Mouse (Mus musculus): ENCODE data around the gene Nr1i3. TPM values are rescaled to one million over a fixed set of nuclear protein-coding genes. Genes with fewer than 3 reads are reported as not detected.

Gene Nr1i3
- 0.38 TPM for polyA plus RNA-seq (2017; shearing (Covaris generic))

GRCm38 (mm10) chr1:171213801-171214496 lies at the start of gene Nr1i3:
Nr1i3 (plus strand) TSS chr1:171213970.

GRCm38 (mm10) chr1:171195887-171196397 lies 17.8 kb upstream of the Nr1i3 start, which contains the start of gene Pcp4l1:
Pcp4l1 (minus strand) TSS chr1:171196268.

GRCm38 (mm10) chr1:171222238-171223155 lies 8.7 kb downstream of the Nr1i3 start, which contains the start of gene Tomm40l:
Tomm40l (minus strand) TSS chr1:171222514.

GRCm38 (mm10) chr1:171224857-171225256 lies 11.1 kb downstream of the Nr1i3 start, which contains the start of gene Apoa2:
Apoa2 (plus strand) TSS chr1:171225054.

GRCm38 (mm10) chr1:171234126-171234525 lies 20.4 kb downstream of the Nr1i3 start, which contains the start of gene Fcer1g:
Fcer1g (minus strand) TSS chr1:171234365.

GRCm38 (mm10) chr1:171249913-171250600 lies 36.3 kb downstream of the Nr1i3 start, which contains the start of gene Adamts4:
Adamts4 (plus strand) TSS chr1:171250421.

GRCm38 (mm10) chr1:171250680-171251593 lies 37.2 kb downstream of the Nr1i3 start, which contains the start of gene Ndufs2:
Ndufs2 (minus strand) TSS chr1:171251388.

GRCm38 (mm10) chr1:171269848-171270572 lies 56.2 kb downstream of the Nr1i3 start, which contains the start of gene B4galt3:
B4galt3 (plus strand) TSS chr1:171270328.

Other genes starting within 250 kb of the Nr1i3 start
- 1.4 TPM for gene Fcgr2b, start 237.4 kb upstream of the Nr1i3 start, polyA plus RNA-seq (2017; shearing (Covaris generic))
- gene Fcgr4, start 195.1 kb upstream of the Nr1i3 start, polyA plus RNA-seq (2017; shearing (Covaris generic)): 0.66 TPM
- gene Fcgr3, start 149.0 kb upstream of the Nr1i3 start, polyA plus RNA-seq (2017; shearing (Covaris generic)): 1.9 TPM
- 2.1 TPM for gene Cfap126, start 100.1 kb upstream of the Nr1i3 start, polyA plus RNA-seq (2017; shearing (Covaris generic))
- gene Sdhc, start 63.4 kb upstream of the Nr1i3 start, polyA plus RNA-seq (2017; shearing (Covaris generic)): 173 TPM
- not detected for gene Mpz, start 63.3 kb upstream of the Nr1i3 start, polyA plus RNA-seq (2017; shearing (Covaris generic))
- gene Pcp4l1, start 17.7 kb upstream of the Nr1i3 start, polyA plus RNA-seq (2017; shearing (Covaris generic)): not detected
- 38.8 TPM for gene Tomm40l, start 8.5 kb downstream of the Nr1i3 start, polyA plus RNA-seq (2017; shearing (Covaris generic))
- gene Apoa2, start 11.1 kb downstream of the Nr1i3 start, polyA plus RNA-seq (2017; shearing (Covaris generic)): not detected
- 10.2 TPM for gene Fcer1g, start 20.4 kb downstream of the Nr1i3 start, polyA plus RNA-seq (2017; shearing (Covaris generic))
- not detected for gene Adamts4, start 36.5 kb downstream of the Nr1i3 start, polyA plus RNA-seq (2017; shearing (Covaris generic))
- gene Ndufs2, start 37.4 kb downstream of the Nr1i3 start, polyA plus RNA-seq (2017; shearing (Covaris generic)): 185 TPM
- gene B4galt3, start 56.4 kb downstream of the Nr1i3 start, polyA plus RNA-seq (2017; shearing (Covaris generic)): 44.0 TPM
- gene Ppox, start 67.2 kb downstream of the Nr1i3 start, polyA plus RNA-seq (2017; shearing (Covaris generic)): 71.0 TPM
- 63.3 TPM for gene Usp21, start 74.0 kb downstream of the Nr1i3 start, polyA plus RNA-seq (2017; shearing (Covaris generic))
- 67.8 TPM for gene Ufc1, start 81.1 kb downstream of the Nr1i3 start, polyA plus RNA-seq (2017; shearing (Covaris generic))
- gene Dedd, start 115.2 kb downstream of the Nr1i3 start, polyA plus RNA-seq (2017; shearing (Covaris generic)): 41.6 TPM
- 57.0 TPM for gene Nit1, start 131.7 kb downstream of the Nr1i3 start, polyA plus RNA-seq (2017; shearing (Covaris generic))
- 113 TPM for gene Pfdn2, start 131.7 kb downstream of the Nr1i3 start, polyA plus RNA-seq (2017; shearing (Covaris generic))
- 0.24 TPM for gene Klhdc9, start 146.8 kb downstream of the Nr1i3 start, polyA plus RNA-seq (2017; shearing (Covaris generic))
- gene Nectin4, start 156.1 kb downstream of the Nr1i3 start, polyA plus RNA-seq (2017; shearing (Covaris generic)): 0.17 TPM
- gene Arhgap30, start 175.0 kb downstream of the Nr1i3 start, polyA plus RNA-seq (2017; shearing (Covaris generic)): 268 TPM
- gene Usf1, start 197.3 kb downstream of the Nr1i3 start, polyA plus RNA-seq (2017; shearing (Covaris generic)): 97.6 TPM
- 4.0 TPM for gene Tstd1, start 204.9 kb downstream of the Nr1i3 start, polyA plus RNA-seq (2017; shearing (Covaris generic))
- gene F11r, start 223.6 kb downstream of the Nr1i3 start, polyA plus RNA-seq (2017; shearing (Covaris generic)): 0.40 TPM